Mouse (Mus musculus) MEL (cell line): ENCODE measurements around the gene Chil1. TPM values are rescaled to one million over a fixed set of nuclear protein-coding genes. Genes with fewer than 3 reads are reported as not detected.

Source experiments
- DNase-seq: peaks from one replicate; pipeline ENCODE4 v3.0.0; 2011; ENCODE audit warnings: low read depth, low spot score
- H3K27ac ChIP-seq: 2 replicates; pipeline ENCODE4 v1.5.1; 2012; ENCODE audit warnings: low read depth, mild to moderate bottlenecking, control low read depth, low read length, moderate library complexity; ENCODE audit not compliant: control insufficient read depth
- H3K27me3 ChIP-seq, 2 experiments: fragments of 150-350 bp in 1 of 2; sonication (generic) in 1 of 2; 2 replicates each; pipeline ENCODE4 v1.6.1; 2012; ENCODE audit warnings: low read length in 2 of 2, mild to moderate bottlenecking in 2 of 2, improper control_type of control experiment in 1 of 2, moderate library complexity in 1 of 2; ENCODE audit not compliant: insufficient read depth in 2 of 2, control insufficient read depth in 1 of 2
- H3K36me3 ChIP-seq, 2 experiments: 2 replicates each; pipeline ENCODE4 v1.6.1; 2012 to 2014; ENCODE audit warnings: low read length in 2 of 2, improper control_type of control experiment in 1 of 2, inconsistent platforms in 1 of 2, mild to moderate bottlenecking in 1 of 2; ENCODE audit not compliant: insufficient read depth in 2 of 2, control insufficient read depth in 1 of 2
- H3K4me1 ChIP-seq, 2 experiments: fragments of 150-350 bp in 1 of 2; sonication (generic) in 1 of 2; 2 replicates each; pipeline ENCODE4 v1.6.1; 2012; ENCODE audit warnings: low read length in 2 of 2, improper control_type of control experiment in 1 of 2, mild to moderate bottlenecking in 1 of 2; ENCODE audit not compliant: insufficient read depth in 2 of 2, control insufficient read depth in 1 of 2
- H3K4me3 ChIP-seq, 2 experiments: fragments of 150-350 bp in 1 of 2; sonication (generic) in 1 of 2; 2 replicates each; pipeline ENCODE4 v1.5.1; 2012; ENCODE audit warnings: low read depth in 2 of 2, low read length in 2 of 2, mild to moderate bottlenecking in 2 of 2, moderate library complexity in 2 of 2, control low read depth in 1 of 2, improper control_type of control experiment in 1 of 2; ENCODE audit not compliant: control insufficient read depth in 1 of 2, insufficient read depth in 1 of 2
- H3K79me2 ChIP-seq: 2 replicates; pipeline ENCODE4 v1.6.1; 2012; ENCODE audit warnings: mild to moderate bottlenecking, low read length, moderate library complexity; ENCODE audit not compliant: control insufficient read depth, poor library complexity, insufficient read depth
- H3K9ac ChIP-seq: 2 replicates; pipeline ENCODE4 v1.6.1; 2012; ENCODE audit warnings: low read depth, mild to moderate bottlenecking, control low read depth, low read length, moderate library complexity; ENCODE audit not compliant: control insufficient read depth, poor library complexity, severe bottlenecking
- H3K9me3 ChIP-seq: fragments of 150-350 bp; sonication (generic); replicated peaks from 2 replicates; pipeline ENCODE4 v1.6.1; 2012; ENCODE audit warnings: mild to moderate bottlenecking, low read length, improper control_type of control experiment, moderate library complexity; ENCODE audit not compliant: insufficient read depth
- CHD1 ChIP-seq: IDR thresholded peaks from 2 replicates; pipeline ENCODE4 v1.6.1; 2012; ENCODE audit warnings: low read depth, mild to moderate bottlenecking, inconsistent platforms, low read length, improper control_type of control experiment
- CTCF ChIP-seq, 3 experiments: IDR thresholded peaks in 2 of 3; conservative IDR thresholded peaks in 1 of 3; 2 replicates each; pipeline ENCODE4 v1.5.1; 2011 to 2012; ENCODE audit warnings: low read length in 3 of 3, low read depth in 2 of 3, mild to moderate bottlenecking in 2 of 3, improper control_type of control experiment in 1 of 3, inconsistent platforms in 1 of 3, mixed read lengths in 1 of 3, moderate library complexity in 1 of 3; ENCODE audit not compliant: control insufficient read depth in 1 of 3, insufficient read depth in 1 of 3, poor library complexity in 1 of 3, severe bottlenecking in 1 of 3
- EP300 ChIP-seq, 2 experiments: IDR thresholded peaks; 2 replicates each; pipeline ENCODE4 v1.6.1; 2011; ENCODE audit warnings: improper control_type of control experiment in 2 of 2, low read length in 2 of 2, low read depth in 1 of 2, mild to moderate bottlenecking in 1 of 2
- ETS1 ChIP-seq: IDR thresholded peaks from 2 replicates; pipeline ENCODE4 v1.6.1; 2012; ENCODE audit warnings: low read depth, mild to moderate bottlenecking, inconsistent platforms, low read length, improper control_type of control experiment, moderate library complexity
- GABPA ChIP-seq: IDR thresholded peaks from 2 replicates; pipeline ENCODE4 v1.6.1; 2012; ENCODE audit warnings: low read depth, mild to moderate bottlenecking, inconsistent platforms, low read length, improper control_type of control experiment, moderate library complexity
- GATA1 ChIP-seq: IDR thresholded peaks from 2 replicates; pipeline ENCODE4 v1.6.1; 2011; ENCODE audit warnings: low read depth, low read length, improper control_type of control experiment
- HCFC1 ChIP-seq: IDR thresholded peaks from 2 replicates; pipeline ENCODE4 v1.6.1; 2012; ENCODE audit warnings: low read depth, mild to moderate bottlenecking, inconsistent platforms, low read length, improper control_type of control experiment, moderate library complexity
- KAT2A ChIP-seq: conservative IDR thresholded peaks from 2 replicates; pipeline ENCODE4 v1.6.1; 2012; ENCODE audit warnings: low read depth, low read length, improper control_type of control experiment, inconsistent platforms
- MAZ ChIP-seq: IDR thresholded peaks from 2 replicates; pipeline ENCODE4 v1.6.1; 2012; ENCODE audit warnings: low read depth, mild to moderate bottlenecking, inconsistent platforms, low read length, improper control_type of control experiment
- MEF2A ChIP-seq: IDR thresholded peaks from 2 replicates; pipeline ENCODE4 v1.6.1; 2014; ENCODE audit warnings: low read depth, mild to moderate bottlenecking, inconsistent platforms, low read length, improper control_type of control experiment; ENCODE audit not compliant: poor library complexity, insufficient replicate concordance, severe bottlenecking; ENCODE audit errors: extremely low read depth
- MXI1 ChIP-seq: IDR thresholded peaks from 2 replicates; pipeline ENCODE4 v1.6.1; 2011; ENCODE audit warnings: mild to moderate bottlenecking, low read depth, low read length, improper control_type of control experiment
- MYB ChIP-seq: IDR thresholded peaks from 2 replicates; pipeline ENCODE4 v1.6.1; 2011; ENCODE audit warnings: mild to moderate bottlenecking, low read depth, low read length, improper control_type of control experiment
- NELFE ChIP-seq: IDR thresholded peaks from 2 replicates; pipeline ENCODE4 v1.6.1; 2011; ENCODE audit warnings: low read depth, low read length, improper control_type of control experiment
- SMC3 ChIP-seq: IDR thresholded peaks from 2 replicates; pipeline ENCODE4 v1.6.1; 2011; ENCODE audit warnings: low read depth, low read length, improper control_type of control experiment
- TBP ChIP-seq: IDR thresholded peaks from 2 replicates; pipeline ENCODE4 v1.8.0; 2011; ENCODE audit warnings: low read depth, low read length, improper control_type of control experiment
- UBTF ChIP-seq: IDR thresholded peaks from 2 replicates; pipeline ENCODE4 v1.6.1; 2012; ENCODE audit warnings: low read depth, mild to moderate bottlenecking, inconsistent platforms, low read length, improper control_type of control experiment, moderate library complexity, borderline replicate concordance; ENCODE audit not compliant: insufficient read depth
- USF1 ChIP-seq: IDR thresholded peaks from 2 replicates; pipeline ENCODE4 v1.6.1; 2014; ENCODE audit warnings: low read depth, mild to moderate bottlenecking, inconsistent platforms, low read length, improper control_type of control experiment, moderate library complexity
- USF2 ChIP-seq, 2 experiments: IDR thresholded peaks; 2 replicates each; pipeline ENCODE4 v1.6.1; 2011 to 2012; ENCODE audit warnings: improper control_type of control experiment in 2 of 2, low read length in 2 of 2, borderline replicate concordance in 1 of 2, inconsistent platforms in 1 of 2, low read depth in 1 of 2, mild to moderate bottlenecking in 1 of 2; ENCODE audit not compliant: insufficient read depth in 1 of 2
- ZKSCAN1 ChIP-seq: IDR thresholded peaks from 2 replicates; pipeline ENCODE4 v1.6.1; 2012; ENCODE audit warnings: low read depth, mild to moderate bottlenecking, inconsistent platforms, low read length, improper control_type of control experiment, moderate library complexity
- ZMIZ1 ChIP-seq: IDR thresholded peaks from 2 replicates; pipeline ENCODE4 v1.6.1; 2012; ENCODE audit warnings: low read depth, mild to moderate bottlenecking, inconsistent platforms, low read length, improper control_type of control experiment, moderate library complexity
- ZNF384 ChIP-seq: IDR thresholded peaks from 2 replicates; pipeline ENCODE4 v1.6.1; 2012; ENCODE audit warnings: low read depth, mild to moderate bottlenecking, inconsistent platforms, low read length, improper control_type of control experiment
- polyA plus RNA-seq, 2 experiments: library from polyadenylated mRNA; stranded (reverse) in 1 of 2; unstranded in 1 of 2; fragments of >175 nt in 1 of 2; fragments of >200 nt in 1 of 2; gene quantifications; 2 replicates each; pipeline versions ENCODE4 v1.2.1 to v1.2.4; 2012; ENCODE audit warnings: low replicate concordance in 2 of 2, low read depth in 1 of 2; ENCODE audit not compliant: insufficient read length in 2 of 2, insufficient read depth in 1 of 2, missing spikeins in 1 of 2
- total RNA-seq: library from RNA; depleted of rRNA; stranded (reverse); fragments of 300-350 nt; gene quantifications from 2 replicates; pipeline ENCODE4 v1.2.3, GENCODE M21; 2012

The Chil1 gene
- total and polyA plus RNA-seq, 3 experiments: not detected

DNA sequence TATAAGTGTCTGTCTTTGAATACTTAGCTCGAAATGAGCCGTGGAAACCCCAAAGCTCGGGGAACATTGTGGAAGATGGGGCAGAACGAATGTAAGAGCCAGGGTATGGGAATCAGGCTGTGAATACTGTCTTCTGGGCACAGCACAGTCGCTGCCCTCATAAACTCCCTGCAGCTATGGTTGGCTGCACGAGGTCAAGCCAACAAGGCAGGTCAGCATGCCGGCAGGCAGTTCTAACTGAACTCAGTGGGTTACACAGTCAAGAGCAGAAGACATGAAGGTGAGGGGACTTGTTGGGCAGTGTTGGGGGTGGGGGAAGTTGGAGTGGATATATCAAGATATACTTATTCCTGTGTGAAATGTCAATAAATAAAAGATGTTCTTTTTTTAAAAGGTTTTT, 33.1 kb downstream of the Chil1 start:
- Histone ChIP-seq H3K36me3 (no peaks in the 10 kb centered on the region; a peak in 1 of 4 replicates), H3K9ac (no peak overlapping the region), H3K27ac (no peak overlapping the region), H3K4me3 (no peak overlapping the region), H3K9me3 (no peaks in the 10 kb centered on the region), H3K4me1 (peaks cover 2 to 12% of the 10 kb centered on the region in 2 experiments; a peak in 3 of 4 replicates), H3K79me2 (no peaks in the 10 kb centered on the region), H3K27me3 (0 out of 4 replicates have a peak, but pooled peaks cover 0 to 1% of the 10 kb centered on the region in 2 experiments)
- DNase-seq: no peak
- no peak for TF ChIP-seq ZKSCAN1
- no peak for TF ChIP-seq HCFC1
- TF ChIP-seq EP300 (IDR thresholded peaks at IDR 0.05; ENCODE audit: low read depth in 1 of 2, low read length in 2 of 2): no peak
- no peak for TF ChIP-seq MEF2A
- TF ChIP-seq CHD1: no peak
- TF ChIP-seq GABPA: no peak
- no peak for TF ChIP-seq USF1
- no peak for TF ChIP-seq NELFE
- no peak for TF ChIP-seq CTCF (IDR thresholded peaks at IDR 0.05 in 2 of 3, conservative IDR thresholded peaks at IDR 0.05 in 1 of 3; ENCODE audit: control insufficient read depth in 1 of 3, insufficient read depth in 1 of 3, low read depth in 2 of 3, low read length in 3 of 3, poor library complexity in 1 of 3, severe bottlenecking in 1 of 3)
- no peak for TF ChIP-seq USF2 (IDR thresholded peaks at IDR 0.05; ENCODE audit: borderline replicate concordance in 1 of 2, insufficient read depth in 1 of 2, low read depth in 1 of 2, low read length in 2 of 2)
- TF ChIP-seq ETS1: no peak
- TF ChIP-seq MAZ: no peak
- TF ChIP-seq ZNF384: no peak
- TF ChIP-seq GATA1: no peak
- no peak for TF ChIP-seq MYB
- no peak for TF ChIP-seq ZMIZ1

DNA sequence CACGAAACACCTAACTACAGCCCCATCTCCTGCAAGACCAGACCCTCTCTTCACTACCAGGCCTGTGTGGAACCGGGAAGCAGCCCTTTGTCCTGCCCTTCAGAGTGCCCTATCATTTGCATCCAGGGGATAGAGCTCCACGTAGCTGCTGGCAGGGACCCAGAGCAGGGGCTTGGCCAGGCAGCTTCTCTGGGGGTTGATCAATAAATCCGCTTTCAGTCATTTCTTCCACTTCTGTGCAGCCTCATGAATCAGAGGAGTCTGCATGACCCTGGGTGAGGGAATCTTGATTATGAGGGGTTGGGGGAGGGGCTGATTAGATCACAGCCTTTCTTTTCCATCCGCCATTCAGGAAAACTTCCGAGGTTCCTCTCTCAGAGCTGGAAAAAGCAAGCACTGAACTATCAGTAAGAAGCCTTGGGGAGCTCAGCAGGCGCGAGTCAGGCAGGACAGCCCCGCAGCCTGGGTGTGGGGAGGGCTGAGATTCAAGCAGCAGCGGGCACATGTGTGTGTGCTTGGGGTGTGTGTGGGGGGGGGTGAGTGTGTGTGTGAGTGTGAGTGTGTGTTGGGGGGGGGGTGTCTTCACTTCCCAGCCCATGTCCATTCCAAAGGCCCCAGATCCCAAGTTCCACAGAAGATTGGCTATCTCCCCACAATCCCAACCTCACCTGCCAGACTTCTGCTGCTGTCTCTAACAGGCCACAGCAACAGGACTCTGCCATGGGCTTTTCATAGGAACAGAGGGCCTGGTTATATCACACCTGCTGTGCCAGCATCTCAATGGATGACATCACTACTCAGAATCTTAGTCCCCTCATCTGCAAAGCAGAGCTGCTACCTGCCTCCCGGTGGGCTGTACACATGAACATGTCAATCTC, 34.0 kb downstream of the Chil1 start:
- H3K27ac ChIP-seq: no peak overlapping the region
- no peaks in the 10 kb centered on the region for H3K79me2 ChIP-seq
- TF ChIP-seq UBTF (no peak), MXI1 (no peak), SMC3 (no peak), MAZ (no peak), KAT2A (no peak), CHD1 (no peak), GABPA (no peak), USF2 (IDR thresholded peaks at IDR 0.05; ENCODE audit: borderline replicate concordance in 1 of 2, insufficient read depth in 1 of 2, low read depth in 1 of 2, low read length in 2 of 2) (no peak), TBP (no peak)
- H3K4me3 ChIP-seq: no peak overlapping the region
- no peaks in the 10 kb centered on the region; a peak in 1 of 4 replicates for H3K36me3 ChIP-seq
- no peaks in the 10 kb centered on the region for H3K9me3 ChIP-seq
- 0 out of 4 replicates have a peak, but pooled peaks cover 0 to 1% of the 10 kb centered on the region in 2 experiments for H3K27me3 ChIP-seq
- no peak overlapping the region for H3K9ac ChIP-seq
- peaks cover 2 to 12% of the 10 kb centered on the region in 2 experiments; a peak in 3 of 4 replicates for H3K4me1 ChIP-seq
- DNase-seq: no peak
